Mouse (Mus musculus): ENCODE data around the gene Peak1. TPM values are rescaled to one million over a fixed set of nuclear protein-coding genes. Genes with fewer than 3 reads are reported as not detected.
A peak's percentile ranks its signal among the peaks of the same experiment; 100 is the strongest.

The Peak1 gene
- polyA plus RNA-seq, 1 experiment from 2014 or later, result 6.2 TPM

DNA sequence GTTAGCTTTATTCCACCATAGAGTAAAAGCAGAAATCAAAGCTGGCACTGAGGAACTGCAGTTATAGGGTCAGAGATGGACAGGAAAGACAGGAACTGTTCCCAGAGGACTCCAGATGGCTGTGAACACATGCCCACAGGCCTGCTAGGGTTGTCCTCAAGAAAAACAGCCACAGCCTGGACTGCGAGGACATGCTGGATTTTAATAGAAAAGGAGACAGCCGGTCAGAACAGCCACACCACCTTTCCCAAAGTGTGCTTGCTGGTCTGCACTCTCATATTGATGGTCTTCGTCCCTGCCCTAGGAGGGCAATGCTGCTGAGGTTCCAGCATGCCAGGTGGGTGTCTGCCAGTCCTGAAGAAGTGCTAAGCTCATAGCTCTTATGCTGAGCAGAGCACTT is 148.8 kb downstream of the Peak1 start:
- Histone ChIP-seq H3K27ac (ENCODE audit: low read depth, low read length) (no peak overlapping the region), H3K36me3 (ENCODE audit: control insufficient read depth, insufficient read depth, low read length) (no peaks in the 10 kb centered on the region), H3K9ac (ENCODE audit: low read length) (no peak overlapping the region), H3K27me3 (ENCODE audit: control insufficient read depth, insufficient read depth, low read length) (no peaks in the 10 kb centered on the region), H3K4me3 (ENCODE audit: low read depth, low read length) (no peak overlapping the region), H3K9me3 (ENCODE audit: control insufficient read depth, low read length) (no peaks in the 10 kb centered on the region), H3K4me2 (ENCODE audit: low read depth, low read length, severe bottlenecking) (no peak overlapping the region), H3K4me1 (replicated peaks; ENCODE audit: control insufficient read depth, insufficient read depth, low read length) (no peaks in the 10 kb centered on the region)
- ATAC-seq (replicated peaks; ENCODE audit: low FRiP score), result no peak
- WGBS, result 84% methylated on average over 3 of the region's 3 CpGs
- DNase-seq (ENCODE audit: low spot score), result no peak

DNA sequence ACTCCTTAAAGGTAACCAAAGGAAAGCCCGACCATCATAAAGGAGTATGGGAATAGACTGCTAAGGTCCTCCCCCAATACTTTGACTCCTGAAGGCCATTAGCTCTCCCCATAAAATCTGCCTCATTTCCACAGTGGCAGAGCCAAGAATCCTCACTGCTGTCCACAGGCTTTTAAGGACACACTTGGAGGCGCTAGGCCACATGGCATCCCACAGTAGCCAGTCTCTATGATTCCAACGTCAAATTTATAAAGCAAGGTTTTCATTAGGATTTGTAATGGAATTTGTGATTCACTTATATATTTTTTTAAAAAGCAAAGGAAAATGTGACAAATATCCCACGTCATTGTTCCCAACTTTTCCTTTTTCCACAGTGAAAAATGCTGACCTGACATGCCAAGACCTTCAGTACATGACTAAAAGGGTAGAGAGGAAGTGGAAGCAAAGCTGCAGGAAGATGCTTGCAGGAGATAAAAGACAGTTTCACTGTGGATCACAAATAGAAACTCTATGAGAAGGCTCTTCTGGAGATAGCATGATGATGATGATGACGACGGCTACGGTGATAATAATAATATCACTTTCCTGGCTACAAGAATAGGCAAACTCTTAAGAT is 151.6 kb downstream of the Peak1 start:
- H3K9ac ChIP-seq (ENCODE audit: low read length), result no peak overlapping the region
- 92% methylated on average over 7 of the region's 7 CpGs for WGBS
- ATAC-seq (replicated peaks; ENCODE audit: low FRiP score) (no peak), DNase-seq (ENCODE audit: low spot score) (no peak)
- no peak overlapping the region for H3K4me2 ChIP-seq (ENCODE audit: low read depth, low read length, severe bottlenecking)
- no peak overlapping the region for H3K27ac ChIP-seq (ENCODE audit: low read depth, low read length)
- H3K36me3 ChIP-seq (ENCODE audit: control insufficient read depth, insufficient read depth, low read length), result no peaks in the 10 kb centered on the region
- H3K4me3 ChIP-seq (ENCODE audit: low read depth, low read length), result no peak overlapping the region
- H3K9me3 ChIP-seq (ENCODE audit: control insufficient read depth, low read length), result no peaks in the 10 kb centered on the region
- H3K4me1 ChIP-seq (replicated peaks; ENCODE audit: control insufficient read depth, insufficient read depth, low read length), result no peaks in the 10 kb centered on the region
- H3K27me3 ChIP-seq (ENCODE audit: control insufficient read depth, insufficient read depth, low read length), result no peaks in the 10 kb centered on the region

DNA sequence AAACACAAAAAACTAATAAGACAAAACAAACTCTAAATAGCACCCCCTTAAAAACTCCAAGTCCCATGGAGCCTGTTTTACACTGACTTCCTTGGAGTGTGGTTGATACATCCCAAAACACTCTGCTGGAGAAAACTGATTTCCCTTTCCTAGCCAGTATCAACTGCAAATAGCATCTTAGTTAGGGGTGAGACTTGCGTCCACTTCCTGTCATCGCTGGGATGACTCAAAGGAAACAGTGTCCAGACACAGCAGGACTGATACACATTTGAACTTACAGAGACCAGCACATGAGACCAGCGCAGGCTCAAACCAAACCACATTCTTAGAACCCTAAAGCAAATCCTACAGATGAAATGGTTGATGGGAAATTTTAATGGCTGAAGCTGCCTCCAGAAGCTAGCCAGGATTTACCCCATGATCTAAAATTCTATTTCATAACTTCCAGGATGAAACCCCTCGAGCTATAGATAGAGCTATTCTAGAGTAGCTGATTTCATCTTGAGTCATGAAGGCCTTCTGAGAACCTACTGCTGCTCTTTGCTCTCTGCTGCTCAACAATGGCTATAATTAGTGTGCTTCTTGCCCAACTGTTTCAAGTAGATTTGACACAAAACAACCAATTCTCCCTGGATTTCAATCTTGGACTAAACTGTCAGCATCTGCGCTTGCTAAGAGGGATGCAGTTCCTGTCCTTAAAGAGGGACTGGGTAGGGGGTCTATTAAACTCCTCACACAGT is 152.2 kb downstream of the Peak1 start:
- no peak overlapping the region for H3K27ac ChIP-seq (ENCODE audit: low read depth, low read length)
- no peak overlapping the region for H3K9ac ChIP-seq (ENCODE audit: low read length)
- H3K4me3 ChIP-seq (ENCODE audit: low read depth, low read length), result no peak overlapping the region
- no peaks in the 10 kb centered on the region for H3K27me3 ChIP-seq (ENCODE audit: control insufficient read depth, insufficient read depth, low read length)
- ATAC-seq (replicated peaks; ENCODE audit: low FRiP score) (no peak), DNase-seq (ENCODE audit: low spot score) (no peak)
- 88% methylated on average over 5 of the region's 5 CpGs for WGBS
- peaks cover under 1% of the 10 kb centered on the region for H3K9me3 ChIP-seq (ENCODE audit: control insufficient read depth, low read length)
- H3K4me1 ChIP-seq (replicated peaks; ENCODE audit: control insufficient read depth, insufficient read depth, low read length), result no peaks in the 10 kb centered on the region
- no peak overlapping the region for H3K4me2 ChIP-seq (ENCODE audit: low read depth, low read length, severe bottlenecking)
- H3K36me3 ChIP-seq (ENCODE audit: control insufficient read depth, insufficient read depth, low read length), result no peaks in the 10 kb centered on the region

DNA sequence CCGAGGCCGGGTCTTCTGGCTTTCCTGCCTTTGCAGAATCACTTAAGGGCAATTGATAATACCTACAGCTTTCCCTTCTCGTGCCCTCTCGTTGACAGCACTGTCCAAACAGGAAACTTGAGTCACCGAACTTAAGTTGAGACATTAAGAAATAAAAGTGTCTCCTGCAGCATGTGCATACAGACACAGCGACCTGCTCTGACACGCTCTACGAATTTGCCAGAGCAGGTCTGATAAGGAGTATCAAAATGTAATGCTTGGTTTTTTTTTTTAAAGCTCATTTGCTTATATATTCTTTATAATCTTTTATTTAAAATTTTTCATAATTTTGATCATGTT is 152.9 kb downstream of the Peak1 start:
- Histone ChIP-seq H3K4me3 (ENCODE audit: low read depth, low read length) (no peak overlapping the region), H3K9me3 (ENCODE audit: control insufficient read depth, low read length) (peaks cover 6% of the 10 kb centered on the region), H3K36me3 (ENCODE audit: control insufficient read depth, insufficient read depth, low read length) (no peaks in the 10 kb centered on the region; the same call in 1 of the 2 replicates), H3K9ac (ENCODE audit: low read length) (no peak overlapping the region), H3K27ac (ENCODE audit: low read depth, low read length) (no peak overlapping the region), H3K4me2 (ENCODE audit: low read depth, low read length, severe bottlenecking) (no peak overlapping the region), H3K4me1 (replicated peaks; ENCODE audit: control insufficient read depth, insufficient read depth, low read length) (no peaks in the 10 kb centered on the region), H3K27me3 (ENCODE audit: control insufficient read depth, insufficient read depth, low read length) (no peaks in the 10 kb centered on the region)
- DNase-seq (ENCODE audit: low spot score), result no peak
- WGBS, result 85% methylated on average over 8 of the region's 8 CpGs
- no peak for ATAC-seq (replicated peaks; ENCODE audit: low FRiP score)

DNA sequence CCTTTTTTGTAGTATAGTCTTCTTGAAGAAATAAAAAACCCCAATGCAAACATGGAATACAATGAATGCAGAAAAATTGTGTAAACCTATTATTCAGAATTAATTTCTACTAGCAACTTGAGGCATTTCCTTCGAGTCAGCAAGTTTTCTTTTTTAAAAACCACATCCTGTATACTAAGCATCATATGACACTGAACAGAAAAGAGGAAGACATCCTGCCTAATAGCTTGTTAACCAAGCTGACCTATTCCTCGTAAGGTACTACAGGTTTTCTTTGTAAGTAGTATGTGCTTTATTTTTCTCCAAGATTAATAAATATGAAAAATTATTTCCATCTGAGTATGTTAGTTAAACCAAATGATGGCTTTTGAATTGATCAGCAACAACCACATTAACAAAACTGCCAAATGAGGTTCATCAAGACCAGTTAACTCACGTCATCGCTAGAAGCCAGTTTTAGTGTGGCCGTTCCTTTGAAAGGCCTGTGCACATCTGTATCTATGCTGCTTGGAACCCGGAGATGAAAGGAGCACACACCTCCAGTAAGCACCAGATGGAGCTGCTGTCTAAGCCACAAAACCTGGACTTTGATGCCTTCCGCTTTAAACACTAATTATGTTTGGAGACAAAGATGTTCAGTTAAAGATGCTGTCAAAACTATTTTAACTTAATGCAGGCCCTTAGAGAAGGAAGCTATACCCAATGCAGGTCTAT is 153.4 kb downstream of the Peak1 start:
- Histone ChIP-seq H3K4me3 (ENCODE audit: low read depth, low read length) (no peak overlapping the region), H3K9ac (ENCODE audit: low read length) (no peak overlapping the region), H3K4me2 (ENCODE audit: low read depth, low read length, severe bottlenecking) (no peak overlapping the region), H3K4me1 (replicated peaks; ENCODE audit: control insufficient read depth, insufficient read depth, low read length) (no peaks in the 10 kb centered on the region), H3K27me3 (ENCODE audit: control insufficient read depth, insufficient read depth, low read length) (no peaks in the 10 kb centered on the region), H3K36me3 (ENCODE audit: control insufficient read depth, insufficient read depth, low read length) (no peaks in the 10 kb centered on the region; the same call in 1 of the 2 replicates), H3K9me3 (ENCODE audit: control insufficient read depth, low read length) (peaks cover 6% of the 10 kb centered on the region), H3K27ac (ENCODE audit: low read depth, low read length) (no peak overlapping the region)
- 82% methylated on average over 7 of the region's 7 CpGs for WGBS
- ATAC-seq (replicated peaks; ENCODE audit: low FRiP score) (no peak), DNase-seq (ENCODE audit: low spot score) (no peak)

DNA sequence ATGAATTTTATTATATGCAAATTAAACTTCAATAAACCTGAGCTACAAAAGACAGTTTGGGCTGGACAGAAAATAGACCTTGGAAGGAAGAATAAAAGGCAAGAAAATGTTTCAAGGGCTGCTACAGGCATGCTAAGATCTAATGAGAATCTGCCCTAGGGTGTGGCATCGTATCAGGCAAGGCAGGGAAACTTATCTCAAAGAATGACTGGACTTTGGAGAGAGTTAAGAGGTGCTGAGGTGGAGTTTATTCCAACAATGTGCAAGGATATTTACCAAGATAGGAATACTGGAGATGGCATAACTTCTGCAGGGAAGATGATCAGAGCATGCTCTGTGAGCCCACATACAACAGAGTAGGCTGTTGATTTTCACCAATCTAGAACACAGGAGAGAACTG is 154.8 kb downstream of the Peak1 start:
- 93% methylated on average over 1 of the region's 1 CpGs for WGBS
- Histone ChIP-seq H3K4me2 (ENCODE audit: low read depth, low read length, severe bottlenecking) (no peak overlapping the region), H3K4me1 (replicated peaks; ENCODE audit: control insufficient read depth, insufficient read depth, low read length) (no peaks in the 10 kb centered on the region), H3K27me3 (ENCODE audit: control insufficient read depth, insufficient read depth, low read length) (no peaks in the 10 kb centered on the region), H3K9me3 (ENCODE audit: control insufficient read depth, low read length) (peaks cover 6% of the 10 kb centered on the region), H3K36me3 (ENCODE audit: control insufficient read depth, insufficient read depth, low read length) (no peaks in the 10 kb centered on the region; the same call in 1 of the 2 replicates), H3K4me3 (ENCODE audit: low read depth, low read length) (no peak overlapping the region), H3K9ac (ENCODE audit: low read length) (no peak overlapping the region), H3K27ac (ENCODE audit: low read depth, low read length) (no peak overlapping the region)
- no peak for ATAC-seq (replicated peaks; ENCODE audit: low FRiP score)
- DNase-seq (ENCODE audit: low spot score), result no peak

DNA sequence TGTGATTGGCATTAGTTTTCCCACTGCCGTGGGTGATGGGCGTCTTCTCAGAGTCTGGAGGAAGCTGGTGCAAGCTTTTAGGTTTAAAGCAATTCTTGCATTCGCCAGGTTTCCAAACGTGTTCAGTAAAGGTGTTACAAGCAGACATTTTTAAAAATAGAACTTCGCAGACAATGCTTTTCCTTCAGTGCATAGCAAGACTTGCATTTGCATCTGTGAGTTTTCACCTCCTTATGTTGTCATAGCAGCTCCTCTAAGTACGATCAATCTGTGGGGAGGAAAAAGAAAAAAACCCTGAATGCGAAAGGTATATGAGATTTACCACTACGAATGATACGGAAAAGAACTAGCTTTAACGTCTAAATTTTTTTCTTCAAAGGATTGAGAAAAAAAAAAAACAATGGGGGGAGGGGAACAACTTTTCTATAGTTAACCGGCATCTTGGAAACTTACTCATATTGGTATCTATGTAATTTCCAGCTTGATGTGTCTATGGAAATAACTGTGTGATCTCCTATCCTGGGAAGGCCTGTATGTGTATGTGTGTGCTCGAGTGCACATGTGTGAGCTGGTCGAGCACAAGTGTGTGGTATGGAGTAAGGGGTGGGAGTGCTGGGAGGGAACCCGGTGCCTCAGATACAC is 157.3 kb downstream of the Peak1 start:
- H3K4me1 ChIP-seq (replicated peaks; ENCODE audit: control insufficient read depth, insufficient read depth, low read length), result no peaks in the 10 kb centered on the region
- WGBS, result 89% methylated on average over 14 of the region's 14 CpGs
- ATAC-seq (replicated peaks; ENCODE audit: low FRiP score), result no peak

DNA sequence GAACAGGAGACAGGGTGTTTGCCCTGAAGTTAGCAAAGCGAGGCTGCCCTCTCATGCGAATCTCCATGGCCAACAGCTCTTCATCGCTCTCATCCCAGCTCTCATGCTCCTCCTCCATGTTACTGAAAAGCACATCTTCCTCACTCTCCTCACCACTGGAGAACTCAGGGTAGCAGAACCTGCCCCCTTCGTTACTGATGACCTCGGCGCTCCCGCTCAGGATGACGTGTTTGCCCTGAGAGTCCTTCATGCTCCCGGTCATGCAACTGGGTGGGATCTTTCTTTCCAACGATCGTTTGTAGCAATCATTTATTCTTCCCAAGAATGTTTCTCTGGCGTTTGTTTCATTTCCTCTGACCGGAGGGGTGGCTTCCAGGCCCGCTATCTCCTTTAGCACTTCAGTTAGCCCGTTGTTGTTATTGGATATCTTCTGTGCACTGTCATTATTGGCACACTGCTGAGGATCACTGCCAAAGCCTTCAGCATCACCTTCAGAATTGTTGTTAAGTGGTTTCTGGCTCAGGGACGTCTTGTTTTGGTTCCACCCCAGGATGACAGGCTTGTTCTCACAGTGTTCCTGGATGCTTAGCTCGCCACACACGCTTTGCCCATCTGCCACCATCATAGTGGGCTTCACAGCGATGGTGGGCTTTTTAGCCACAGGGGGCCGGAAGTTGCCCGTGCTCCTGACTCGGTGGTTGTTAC is 157.9 kb downstream of the Peak1 start:
- DNase-seq (ENCODE audit: low spot score), result peak; percentile 57
- H3K4me2 ChIP-seq (ENCODE audit: low read depth, low read length, severe bottlenecking), result no peak overlapping the region
- no peak for ATAC-seq (replicated peaks; ENCODE audit: low FRiP score)
- H3K27ac ChIP-seq (ENCODE audit: low read depth, low read length), result no peak overlapping the region
- H3K9ac ChIP-seq (ENCODE audit: low read length), result no peak overlapping the region
- H3K27me3 ChIP-seq (ENCODE audit: control insufficient read depth, insufficient read depth, low read length), result no peaks in the 10 kb centered on the region
- H3K4me1 ChIP-seq (replicated peaks; ENCODE audit: control insufficient read depth, insufficient read depth, low read length), result no peaks in the 10 kb centered on the region
- no peaks in the 10 kb centered on the region; the same call in 1 of the 2 replicates for H3K36me3 ChIP-seq (ENCODE audit: control insufficient read depth, insufficient read depth, low read length)
- WGBS, result 92% methylated on average over 22 of the region's 22 CpGs
- peaks cover 6% of the 10 kb centered on the region for H3K9me3 ChIP-seq (ENCODE audit: control insufficient read depth, low read length)
- H3K4me3 ChIP-seq (ENCODE audit: low read depth, low read length), result no peak overlapping the region

More for the DNA sequence above, 157.3 kb downstream of the Peak1 start:
- Histone ChIP-seq H3K9me3 (ENCODE audit: control insufficient read depth, low read length) (peaks cover 6% of the 10 kb centered on the region), H3K27me3 (ENCODE audit: control insufficient read depth, insufficient read depth, low read length) (no peaks in the 10 kb centered on the region), H3K9ac (ENCODE audit: low read length) (no peak overlapping the region), H3K36me3 (ENCODE audit: control insufficient read depth, insufficient read depth, low read length) (no peaks in the 10 kb centered on the region; the same call in 1 of the 2 replicates), H3K4me2 (ENCODE audit: low read depth, low read length, severe bottlenecking) (no peak overlapping the region), H3K4me3 (ENCODE audit: low read depth, low read length) (no peak overlapping the region), H3K27ac (ENCODE audit: low read depth, low read length) (no peak overlapping the region)
- DNase-seq (ENCODE audit: low spot score), result no peak

Data from forebrain, embryonic 11.5 days (tissue).